Mouse (Mus musculus) megakaryocyte, adult 5-6 weeks (primary cell): ENCODE data around the gene Emilin1. TPM values are rescaled to one million over a fixed set of nuclear protein-coding genes. Genes with fewer than 3 reads are reported as not detected.

Experiments
- ATAC-seq: 2 replicates; pipeline ENCODE4 v1.8.0; 2016; ENCODE audit warnings: mild to moderate bottlenecking, inconsistent platforms; ENCODE audit not compliant: poor library complexity, severe bottlenecking
- total RNA-seq, 2 experiments: library from RNA; stranded (forward) in 1 of 2; stranded (reverse) in 1 of 2; fragments of 153-499, 151-499 nt in 1 of 2; fragments of 221-1000, 200-1000 nt in 1 of 2; gene quantifications; 2 replicates each; pipeline versions ENCODE4 v1.2.3 to v1.2.4; 2015 to 2017

The Emilin1 gene
- total RNA-seq, 2 experiments from 2014 or later = 20.3 to 25.5 TPM

GRCm38 (mm10) chr5:30955751-30956150, 42.5 kb downstream of the Emilin1 start:
- no peak for ATAC-seq

- ATAC-seq = no peak
Observed at GRCm38 (mm10) chr5:30957891-30958290, 44.7 kb downstream of the Emilin1 start.

- no peak for ATAC-seq
Observed at GRCm38 (mm10) chr5:30959198-30959854, 46.1 kb downstream of the Emilin1 start.

- peak; percentile 80 for ATAC-seq
Observed at GRCm38 (mm10) chr5:30959966-30960501, 46.8 kb downstream of the Emilin1 start, which contains the start of gene Preb. Preb (minus strand) TSS chr5:30960361.

GRCm38 (mm10) chr5:30960814-30961213, 47.6 kb downstream of the Emilin1 start:
- ATAC-seq = peak; percentile 14; the same call in 1 of the 2 replicates

GRCm38 (mm10) chr5:30961545-30962505, 48.6 kb downstream of the Emilin1 start:
- peak; percentile 70 for ATAC-seq

GRCm38 (mm10) chr5:30963916-30964315, 50.7 kb downstream of the Emilin1 start:
- ATAC-seq = no peak

- ATAC-seq = no peak
Observed at GRCm38 (mm10) chr5:30966189-30966588, 53.0 kb downstream of the Emilin1 start.

- ATAC-seq = no peak
Observed at GRCm38 (mm10) chr5:30968416-30968815, 55.2 kb downstream of the Emilin1 start, which contains the start of gene Tcf23. Tcf23 (plus strand) TSS chr5:30968662.

- ATAC-seq = no peak
Observed at GRCm38 (mm10) chr5:30969440-30969839, 56.2 kb downstream of the Emilin1 start.

Other genes starting within 250 kb of the Emilin1 start
- gene Cenpa, start 246.6 kb upstream of the Emilin1 start, total RNA-seq (2015) = 190 and 250 TPM in 2 replicates
- gene Cenpa, start 246.6 kb upstream of the Emilin1 start, total RNA-seq (2017) = 124 and 127 TPM in 2 replicates
- gene Dpysl5, start 201.8 kb upstream of the Emilin1 start, total RNA-seq (2015) = not detected in 2 replicates
- gene Dpysl5, start 201.8 kb upstream of the Emilin1 start, total RNA-seq (2017) = 0.41 TPM in 1 of 2 replicates, not detected in the other
- 0.25 and 0.98 TPM in 2 replicates for gene Mapre3, start 98.8 kb upstream of the Emilin1 start, total RNA-seq (2015)
- 0.26 and 0.41 TPM in 2 replicates for gene Mapre3, start 98.8 kb upstream of the Emilin1 start, total RNA-seq (2017)
- 11.9 and 20.2 TPM in 2 replicates for gene Tmem214, start 45.4 kb upstream of the Emilin1 start, total RNA-seq (2015)
- 14.0 and 16.9 TPM in 2 replicates for gene Tmem214, start 45.4 kb upstream of the Emilin1 start, total RNA-seq (2017)
- 5.7 and 7.1 TPM in 2 replicates for gene Agbl5, start 24.7 kb upstream of the Emilin1 start, total RNA-seq (2015)
- gene Agbl5, start 24.7 kb upstream of the Emilin1 start, total RNA-seq (2017) = 3.6 and 3.9 TPM in 2 replicates
- gene Ost4, start 5.6 kb upstream of the Emilin1 start, total RNA-seq (2015) = 342 and 413 TPM in 2 replicates
- gene Ost4, start 5.6 kb upstream of the Emilin1 start, total RNA-seq (2017) = 286 and 294 TPM in 2 replicates
- gene Khk, start 8.0 kb downstream of the Emilin1 start, total RNA-seq (2015) = 92.3 and 93.8 TPM in 2 replicates
- 52.7 and 70.7 TPM in 2 replicates for gene Khk, start 8.0 kb downstream of the Emilin1 start, total RNA-seq (2017)
- not detected in 2 replicates for gene Cgref1, start 32.2 kb downstream of the Emilin1 start, total RNA-seq (2015)
- not detected in 2 replicates for gene Cgref1, start 32.2 kb downstream of the Emilin1 start, total RNA-seq (2017)
- 66.3 and 72.1 TPM in 2 replicates for gene Preb, start 47.0 kb downstream of the Emilin1 start, total RNA-seq (2015)
- 45.8 and 57.3 TPM in 2 replicates for gene Preb, start 47.0 kb downstream of the Emilin1 start, total RNA-seq (2017)
- not detected in 2 replicates for gene Tcf23, start 55.3 kb downstream of the Emilin1 start, total RNA-seq (2015)
- not detected in 2 replicates for gene Tcf23, start 55.3 kb downstream of the Emilin1 start, total RNA-seq (2017)
- gene Atraid, start 134.9 kb downstream of the Emilin1 start, total RNA-seq (2015) = 113 and 132 TPM in 2 replicates
- gene Atraid, start 134.9 kb downstream of the Emilin1 start, total RNA-seq (2017) = 88.5 and 103 TPM in 2 replicates
- gene Slc5a6, start 135.5 kb downstream of the Emilin1 start, total RNA-seq (2015) = 0.41 and 2.0 TPM in 2 replicates
- gene Slc5a6, start 135.5 kb downstream of the Emilin1 start, total RNA-seq (2017) = 1.3 and 1.4 TPM in 2 replicates
- 5.1 and 9.4 TPM in 2 replicates for gene Cad, start 141.4 kb downstream of the Emilin1 start, total RNA-seq (2015)
- gene Cad, start 141.4 kb downstream of the Emilin1 start, total RNA-seq (2017) = 5.4 and 7.5 TPM in 2 replicates
- not detected in 2 replicates for gene Dnajc5g, start 192.9 kb downstream of the Emilin1 start, total RNA-seq (2015)
- gene Dnajc5g, start 192.9 kb downstream of the Emilin1 start, total RNA-seq (2017) = not detected in 2 replicates
- not detected in 2 replicates for gene Slc30a3, start 194.8 kb downstream of the Emilin1 start, total RNA-seq (2015)
- not detected in 2 replicates for gene Slc30a3, start 194.8 kb downstream of the Emilin1 start, total RNA-seq (2017)
- gene Trim54, start 203.3 kb downstream of the Emilin1 start, total RNA-seq (2015) = not detected in 2 replicates
- gene Trim54, start 203.3 kb downstream of the Emilin1 start, total RNA-seq (2017) = not detected in 2 replicates
- gene Ucn, start 225.4 kb downstream of the Emilin1 start, total RNA-seq (2015) = not detected in 2 replicates
- not detected in 2 replicates for gene Ucn, start 225.4 kb downstream of the Emilin1 start, total RNA-seq (2017)
- gene Mpv17, start 240.8 kb downstream of the Emilin1 start, total RNA-seq (2015) = 30.3 and 40.5 TPM in 2 replicates
- gene Mpv17, start 240.8 kb downstream of the Emilin1 start, total RNA-seq (2017) = 26.1 and 27.0 TPM in 2 replicates